15 mouse cellular contexts compared by ENCODE assay signal in genomic region chr15:70982719-70983118, GRCm38 (mm10).
"Had no signal": no experiment of that assay in that cellular context is flagged by ENCODE, and none has a peak within 500 bp of the region (broad histone marks: within the 10 kb centered on the region; RNA-seq: fewer than 3 reads in every experiment).

No protein-coding gene starts in this region.

- DNase-seq: lung, adult 18-20 months; lung, embryonic 14.5 days; lung, postnatal 10 days; lung, postnatal 4 days; right cerebral cortex, postnatal 14 days; thymus, adult 2 months; thymus, postnatal 25 days; thymus, postnatal 4 days had no signal

- H3K4me1 ChIP-seq: liver, embryonic 12.5 days; midbrain, embryonic 13.5 days; stomach, embryonic 15.5 days had no signal

- H3K4me2 ChIP-seq: liver, embryonic 12.5 days; lung, embryonic 14.5 days; midbrain, embryonic 11.5 days; midbrain, embryonic 13.5 days; stomach, embryonic 15.5 days had no signal

- H3K27ac ChIP-seq: liver, embryonic 12.5 days; liver, embryonic 14.5 days; midbrain, embryonic 13.5 days; stomach, embryonic 15.5 days; stomach, postnatal 0 days had no signal

- ATAC-seq: liver, embryonic 12.5 days; midbrain, embryonic 13.5 days; midbrain, embryonic 16.5 days had no signal

- H3K36me3 ChIP-seq: liver, embryonic 12.5 days; midbrain, embryonic 13.5 days; stomach, embryonic 15.5 days had no signal

- H3K4me3 ChIP-seq: liver, embryonic 12.5 days; midbrain, embryonic 13.5 days; stomach, embryonic 15.5 days had no signal

- H3K27me3 ChIP-seq: liver, embryonic 12.5 days; midbrain, embryonic 13.5 days; stomach, embryonic 15.5 days had no signal

- H3K9ac ChIP-seq: liver, embryonic 12.5 days; liver, embryonic 14.5 days; lung, embryonic 14.5 days; midbrain, embryonic 13.5 days; stomach, embryonic 15.5 days had no signal

- H3K9me3 ChIP-seq: liver, embryonic 12.5 days; midbrain, embryonic 13.5 days; stomach, embryonic 15.5 days had no signal
